1 mouse cellular context compared by ENCODE assay signal in the genomic region with DNA sequence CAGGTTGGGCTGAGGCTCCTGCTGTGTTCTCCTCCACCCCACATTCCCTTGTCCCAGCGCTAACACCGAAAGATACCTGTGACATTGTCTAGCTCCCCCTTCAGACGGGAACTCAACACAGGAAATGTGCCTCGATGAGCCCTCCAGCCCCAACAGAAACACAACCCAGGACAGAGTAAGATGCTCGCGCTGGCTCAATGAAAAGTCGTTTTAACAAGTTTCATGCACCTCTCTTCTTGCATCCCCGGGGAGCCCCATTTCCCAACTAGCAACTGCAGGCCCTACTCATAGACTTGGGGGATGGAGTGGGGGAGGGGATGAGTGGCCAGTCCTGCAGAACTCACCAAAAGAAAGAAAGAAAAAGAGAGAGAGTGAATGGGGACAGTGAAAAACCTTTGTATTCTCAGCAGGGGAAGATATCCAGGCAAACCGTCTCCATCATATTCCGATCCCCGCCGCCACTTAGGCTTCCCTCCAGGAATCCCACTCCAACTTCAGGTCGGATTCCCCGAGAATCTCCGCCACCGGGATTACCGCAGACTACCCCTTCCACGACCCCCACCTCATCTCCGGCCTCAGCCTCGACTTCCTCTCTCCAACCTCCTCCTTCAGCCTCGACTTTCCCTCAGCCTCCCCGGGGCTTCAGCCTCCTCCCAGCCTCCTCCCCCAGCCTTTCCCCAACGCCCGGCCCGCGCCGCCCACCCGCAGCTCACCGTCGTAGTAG.
TF ChIP-seq lines count a peak whose summit lies in the region.

No protein-coding gene starts in this region.

TF ChIP-seq in CH12.LX, 34 proteins besides CTCF, POLR2A, EP300 and RAD21 (continued from another document):
- TF ChIP-seq BHLHE40 (IDR thresholded peaks at IDR 0.05; ENCODE audit: low read depth, low read length) (no peak), ELF1 (IDR thresholded peaks at IDR 0.05; ENCODE audit: low read depth, low read length) (peak; percentile 55), CHD2 (IDR thresholded peaks at IDR 0.05; ENCODE audit: low read length) (peak; percentile 74), IRF4 (IDR thresholded peaks at IDR 0.05; ENCODE audit: low read depth, low read length) (peak; percentile 32; the same call in 1 of the 2 replicates)
